Mouse (Mus musculus): ENCODE measurements around the gene Slc7a6. TPM values are rescaled to one million over a fixed set of nuclear protein-coding genes. Genes with fewer than 3 reads are reported as not detected.

Gene Slc7a6
- polyA plus RNA-seq, 1 experiment from 2014 or later, result 63.8 TPM

DNA sequence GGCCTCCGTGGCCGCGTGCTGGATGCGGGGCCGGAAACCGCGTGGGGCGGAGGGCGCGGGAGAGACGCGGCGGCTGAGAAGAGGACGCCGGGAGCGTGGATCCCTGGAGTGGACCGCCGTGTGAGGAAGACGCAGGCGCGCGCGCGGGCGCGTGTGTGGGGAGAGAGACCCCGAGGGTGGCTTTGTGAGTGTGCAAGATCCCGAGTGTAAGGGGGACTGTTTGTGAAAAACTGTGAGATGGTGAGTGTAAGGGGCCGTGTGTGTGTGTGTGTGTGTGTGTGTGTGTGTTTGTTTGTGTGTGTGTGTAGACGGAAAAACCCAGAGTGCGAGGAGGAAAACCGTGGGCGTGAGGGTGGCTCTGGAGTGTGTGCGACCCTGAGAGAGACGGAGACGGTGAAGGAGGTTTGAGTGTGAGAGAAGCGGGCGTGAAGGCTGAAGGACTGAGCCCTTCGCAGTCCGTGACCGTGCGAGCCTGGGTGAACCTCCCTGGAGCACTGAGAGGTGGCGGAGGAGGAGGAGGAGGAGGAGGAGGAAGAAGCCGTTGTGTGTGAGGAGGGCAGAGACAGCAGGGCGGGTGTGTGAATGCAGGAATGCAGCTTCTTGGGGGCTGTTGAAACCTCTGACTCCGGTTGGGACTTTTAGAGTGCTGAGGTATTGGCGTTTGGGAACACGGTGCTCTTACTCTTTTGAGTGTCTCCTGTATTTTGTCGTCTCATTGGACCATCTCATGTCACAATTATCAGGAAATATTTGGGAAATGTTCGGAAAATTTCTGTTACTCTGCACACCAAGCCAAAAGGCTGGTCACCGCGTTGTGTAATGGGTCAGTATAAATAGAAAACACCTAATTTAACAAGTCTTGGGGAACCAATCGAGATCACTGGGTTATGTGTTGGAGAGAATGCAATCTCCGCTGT, 618 bp downstream of the Slc7a6 start:
- Histone ChIP-seq H3K27ac (replicated peaks) (peak overlapping the region; percentile 87), H3K4me1 (peaks cover 10% of the 10 kb centered on the region), H3K36me3 (peaks cover 3% of the 10 kb centered on the region; the same call in 1 of the 2 replicates), H3K27me3 (no peaks in the 10 kb centered on the region), H3K4me2 (replicated peaks) (peak overlapping the region; percentile 85), H3K9me3 (no peaks in the 10 kb centered on the region), H3K9ac (replicated peaks) (peak overlapping the region; percentile 87), H3K4me3 (peak overlapping the region; percentile 91)
- WGBS, result 3% methylated on average over 51 of the region's 54 CpGs
- ATAC-seq (ENCODE audit: low FRiP score, low read depth), result peak; percentile 64

DNA sequence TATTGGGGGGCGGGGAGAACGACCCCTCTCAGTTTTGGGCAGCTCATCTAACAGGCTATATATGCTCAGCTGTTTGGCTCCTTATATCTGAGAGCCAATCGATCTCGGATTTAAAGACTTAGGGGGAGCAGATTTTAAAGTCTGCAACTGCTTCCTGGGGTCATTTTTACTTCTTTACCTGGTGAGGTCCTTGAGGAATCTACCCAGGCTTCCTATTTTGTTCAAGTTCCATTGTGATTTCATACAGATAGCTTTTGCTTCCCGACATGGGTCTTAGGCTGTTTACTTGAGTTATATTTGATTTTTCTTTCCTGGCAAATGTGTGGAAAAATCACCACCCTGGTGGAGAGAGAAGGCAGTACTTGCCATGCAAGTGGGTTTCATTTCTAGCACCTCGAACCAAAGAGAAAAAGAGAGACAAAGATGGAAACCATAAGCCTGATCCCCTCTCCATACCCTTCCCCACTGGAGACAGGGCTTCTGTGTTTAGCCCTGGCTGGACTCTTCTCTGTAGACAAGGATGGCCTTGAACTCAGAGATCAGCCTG, 1.4 kb downstream of the Slc7a6 start:
- Histone ChIP-seq H3K27me3 (no peaks in the 10 kb centered on the region), H3K4me2 (replicated peaks) (peak overlapping the region; percentile 85), H3K4me1 (peaks cover 10% of the 10 kb centered on the region), H3K9ac (replicated peaks) (peak overlapping the region; percentile 87), H3K27ac (replicated peaks) (no peak overlapping the region), H3K36me3 (no peaks in the 10 kb centered on the region), H3K9me3 (no peaks in the 10 kb centered on the region), H3K4me3 (peak overlapping the region; percentile 91)
- 46% methylated on average over 6 of the region's 6 CpGs for WGBS
- ATAC-seq (ENCODE audit: low FRiP score, low read depth), result no peak

GRCm38 (mm10) chr8:106173566-106173965, 4.9 kb downstream of the Slc7a6 start:
- no peak overlapping the region for H3K9ac ChIP-seq (replicated peaks)
- no peak overlapping the region for H3K4me3 ChIP-seq
- peaks cover 19% of the 10 kb centered on the region for H3K4me1 ChIP-seq
- ATAC-seq (ENCODE audit: low FRiP score, low read depth), result no peak
- WGBS, result 95% methylated on average over 3 of the region's 3 CpGs
- H3K36me3 ChIP-seq, result no peaks in the 10 kb centered on the region
- no peak overlapping the region for H3K4me2 ChIP-seq (replicated peaks)
- H3K27ac ChIP-seq (replicated peaks), result no peak overlapping the region
- no peaks in the 10 kb centered on the region for H3K9me3 ChIP-seq
- no peaks in the 10 kb centered on the region for H3K27me3 ChIP-seq

DNA sequence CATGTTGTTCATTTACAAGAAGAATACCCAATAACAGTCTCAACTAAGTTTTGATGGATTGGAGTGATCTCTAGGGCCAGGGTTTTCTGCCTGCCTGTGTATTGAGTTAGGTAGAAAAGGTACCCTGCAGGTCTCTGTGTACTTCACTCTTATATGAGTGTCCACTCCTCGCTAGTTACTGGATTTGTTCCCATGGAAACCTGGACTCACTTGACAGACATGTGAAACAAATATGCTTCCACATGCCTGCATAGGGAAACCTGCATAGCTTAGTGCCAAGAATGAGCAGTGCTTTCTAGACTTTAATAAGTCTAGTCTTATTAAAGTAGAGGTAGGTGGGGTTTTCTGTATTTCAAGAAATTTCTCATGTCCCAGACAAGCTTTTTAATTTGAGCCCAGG, 8.2 kb downstream of the Slc7a6 start:
- Histone ChIP-seq H3K4me3 (no peak overlapping the region), H3K4me1 (peaks cover 13% of the 10 kb centered on the region), H3K9me3 (no peaks in the 10 kb centered on the region), H3K36me3 (peaks cover 9% of the 10 kb centered on the region; the same call in 1 of the 2 replicates), H3K4me2 (replicated peaks) (no peak overlapping the region), H3K27me3 (no peaks in the 10 kb centered on the region), H3K27ac (replicated peaks) (no peak overlapping the region), H3K9ac (replicated peaks) (no peak overlapping the region)
- ATAC-seq (ENCODE audit: low FRiP score, low read depth), result no peak
- 15% methylated on average over 1 of the region's 1 CpGs for WGBS

- Histone ChIP-seq H3K36me3 (peaks cover 9% of the 10 kb centered on the region; the same call in 1 of the 2 replicates), H3K27me3 (no peaks in the 10 kb centered on the region), H3K4me3 (no peak overlapping the region), H3K4me2 (replicated peaks) (no peak overlapping the region), H3K27ac (replicated peaks) (no peak overlapping the region), H3K4me1 (peaks cover 13% of the 10 kb centered on the region), H3K9ac (replicated peaks) (no peak overlapping the region), H3K9me3 (no peaks in the 10 kb centered on the region)
- WGBS, result 89% methylated on average over 1 of the region's 1 CpGs
- ATAC-seq (ENCODE audit: low FRiP score, low read depth), result no peak
Measured at GRCm38 (mm10) chr8:106177594-106177993, 8.9 kb downstream of the Slc7a6 start.

DNA sequence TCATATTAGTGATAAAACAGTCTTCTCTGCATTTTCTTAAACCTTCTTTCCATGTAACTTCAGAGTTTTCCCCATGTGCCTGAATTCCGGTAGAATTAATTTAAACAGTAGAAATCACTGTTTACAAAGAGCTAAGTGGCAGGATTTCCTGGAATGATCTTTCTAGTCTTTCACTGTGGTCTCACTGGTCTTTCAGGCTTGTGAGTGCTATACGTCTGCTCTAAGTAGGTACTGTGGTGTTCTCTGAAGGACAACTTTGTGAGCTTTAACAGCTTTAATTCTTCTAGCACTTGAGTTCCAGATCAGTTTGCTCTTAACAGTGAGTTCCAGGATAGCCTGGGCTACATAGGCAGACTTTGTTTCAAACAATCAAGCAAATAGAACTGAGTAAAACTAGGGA, 9.8 kb downstream of the Slc7a6 start:
- Histone ChIP-seq H3K4me1 (peaks cover 13% of the 10 kb centered on the region), H3K27me3 (no peaks in the 10 kb centered on the region), H3K4me3 (no peak overlapping the region), H3K9ac (replicated peaks) (no peak overlapping the region), H3K27ac (replicated peaks) (no peak overlapping the region), H3K9me3 (no peaks in the 10 kb centered on the region), H3K36me3 (peaks cover 10% of the 10 kb centered on the region; the same call in 1 of the 2 replicates), H3K4me2 (replicated peaks) (no peak overlapping the region)
- no peak for ATAC-seq (ENCODE audit: low FRiP score, low read depth)
- 90% methylated on average over 2 of the region's 2 CpGs for WGBS

GRCm38 (mm10) chr8:106185628-106186270, 17.1 kb downstream of the Slc7a6 start:
- WGBS, result 91% methylated on average over 8 of the region's 8 CpGs
- Histone ChIP-seq H3K4me2 (replicated peaks) (no peak overlapping the region), H3K27me3 (no peaks in the 10 kb centered on the region), H3K9ac (replicated peaks) (no peak overlapping the region), H3K27ac (replicated peaks) (no peak overlapping the region), H3K36me3 (peaks cover 41% of the 10 kb centered on the region), H3K4me1 (no peaks in the 10 kb centered on the region), H3K9me3 (no peaks in the 10 kb centered on the region), H3K4me3 (no peak overlapping the region)
- no peak for ATAC-seq (ENCODE audit: low FRiP score, low read depth)

DNA sequence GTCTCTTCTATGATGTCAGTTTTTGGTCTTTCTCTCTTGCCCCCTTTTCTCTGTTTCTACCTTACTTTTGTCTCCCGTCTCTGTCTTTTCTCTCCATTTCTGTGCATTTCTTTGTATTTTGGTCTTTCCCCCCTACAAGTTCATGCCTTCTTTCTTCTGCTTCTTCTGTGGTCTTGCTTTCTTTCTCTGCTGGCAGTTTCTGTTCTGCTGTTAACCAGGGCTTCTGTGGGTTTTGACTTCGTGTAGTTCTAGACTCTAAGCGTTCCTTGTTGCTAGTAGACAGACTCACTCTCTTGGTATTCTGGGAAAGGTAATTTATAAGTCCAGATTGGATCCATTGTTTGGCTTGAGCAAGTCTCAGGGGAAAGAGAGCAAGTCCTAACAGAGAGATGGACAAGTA, 17.7 kb downstream of the Slc7a6 start:
- Histone ChIP-seq H3K9ac (replicated peaks) (no peak overlapping the region), H3K4me1 (no peaks in the 10 kb centered on the region), H3K9me3 (no peaks in the 10 kb centered on the region), H3K4me3 (no peak overlapping the region), H3K27ac (replicated peaks) (no peak overlapping the region), H3K4me2 (replicated peaks) (no peak overlapping the region), H3K27me3 (no peaks in the 10 kb centered on the region), H3K36me3 (peaks cover 48% of the 10 kb centered on the region)
- ATAC-seq (ENCODE audit: low FRiP score, low read depth), result no peak
- WGBS, result 96% methylated on average over 3 of the region's 3 CpGs

DNA sequence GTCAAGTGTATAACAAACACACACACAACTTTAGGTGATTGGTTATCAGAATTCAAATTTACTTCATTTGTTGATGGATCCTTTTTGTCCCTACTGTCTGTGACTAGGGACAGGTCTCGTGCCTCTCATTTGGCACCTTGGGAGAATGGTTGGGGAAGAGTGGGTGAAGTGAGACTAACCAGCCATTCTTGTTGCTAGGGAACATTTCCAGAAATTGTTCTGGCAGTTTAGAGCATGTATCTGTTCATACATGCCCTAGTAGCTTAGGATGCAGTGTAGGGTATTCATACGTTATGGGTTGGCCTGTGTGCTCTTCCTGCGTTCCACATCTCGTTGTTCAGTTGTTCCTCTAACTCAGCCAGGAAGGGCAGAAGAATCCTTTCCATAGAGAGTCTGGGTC, 20.5 kb downstream of the Slc7a6 start:
- no peak for ATAC-seq (ENCODE audit: low FRiP score, low read depth)
- H3K36me3 ChIP-seq, result peaks cover 69% of the 10 kb centered on the region

GRCm38 (mm10) chr8:106191639-106192038, 23.0 kb downstream of the Slc7a6 start:
- ATAC-seq (ENCODE audit: low FRiP score, low read depth), result no peak
- no peak overlapping the region for H3K27ac ChIP-seq (replicated peaks)
- no peak overlapping the region for H3K4me2 ChIP-seq (replicated peaks)
- H3K36me3 ChIP-seq, result peaks cover 84% of the 10 kb centered on the region
- WGBS, result 87% methylated on average over 5 of the region's 5 CpGs
- no peaks in the 10 kb centered on the region for H3K27me3 ChIP-seq
- no peaks in the 10 kb centered on the region for H3K4me1 ChIP-seq
- H3K9ac ChIP-seq (replicated peaks), result no peak overlapping the region
- no peak overlapping the region for H3K4me3 ChIP-seq
- H3K9me3 ChIP-seq, result no peaks in the 10 kb centered on the region

More for the DNA sequence above, 20.5 kb downstream of the Slc7a6 start:
- Histone ChIP-seq H3K4me1 (no peaks in the 10 kb centered on the region), H3K27ac (replicated peaks) (no peak overlapping the region), H3K4me2 (replicated peaks) (no peak overlapping the region), H3K27me3 (no peaks in the 10 kb centered on the region), H3K9me3 (no peaks in the 10 kb centered on the region), H3K4me3 (no peak overlapping the region), H3K9ac (replicated peaks) (no peak overlapping the region)
- 96% methylated on average over 4 of the region's 4 CpGs for WGBS

DNA sequence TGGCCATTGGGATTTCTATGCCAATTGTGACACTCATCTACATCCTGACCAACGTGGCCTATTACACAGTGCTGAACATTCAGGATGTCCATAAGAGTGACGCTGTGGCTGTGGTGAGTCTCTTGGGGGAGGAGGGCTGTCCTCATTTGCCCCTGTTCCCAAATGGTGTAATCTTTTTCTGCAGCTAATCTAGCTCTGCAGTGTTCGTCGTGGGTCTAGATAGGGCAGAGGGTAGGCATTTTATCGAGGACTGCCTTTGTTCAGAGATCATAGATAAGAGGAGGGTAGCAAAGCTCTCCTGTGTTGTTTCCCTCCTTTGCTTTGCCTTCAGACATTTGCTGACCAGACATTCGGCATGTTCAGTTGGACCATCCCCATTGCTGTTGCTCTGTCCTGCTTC, 24.5 kb downstream of the Slc7a6 start:
- H3K4me3 ChIP-seq, result no peak overlapping the region
- no peak overlapping the region for H3K4me2 ChIP-seq (replicated peaks)
- WGBS, result 94% methylated on average over 6 of the region's 6 CpGs
- H3K9me3 ChIP-seq, result no peaks in the 10 kb centered on the region
- H3K36me3 ChIP-seq, result peaks cover 80% of the 10 kb centered on the region
- H3K9ac ChIP-seq (replicated peaks), result no peak overlapping the region
- no peaks in the 10 kb centered on the region for H3K4me1 ChIP-seq
- no peak overlapping the region for H3K27ac ChIP-seq (replicated peaks)
- ATAC-seq (ENCODE audit: low FRiP score, low read depth), result no peak
- H3K27me3 ChIP-seq, result no peaks in the 10 kb centered on the region

- H3K27me3 ChIP-seq, result no peaks in the 10 kb centered on the region
- no peak for ATAC-seq (ENCODE audit: low FRiP score, low read depth)
- 87% methylated on average over 5 of the region's 5 CpGs for WGBS
- no peaks in the 10 kb centered on the region for H3K9me3 ChIP-seq
- no peak overlapping the region for H3K4me3 ChIP-seq
- peaks cover 3% of the 10 kb centered on the region; the same call in 1 of the 2 replicates for H3K4me1 ChIP-seq
- H3K27ac ChIP-seq (replicated peaks), result no peak overlapping the region
- no peak overlapping the region for H3K9ac ChIP-seq (replicated peaks)
- peaks cover 83% of the 10 kb centered on the region for H3K36me3 ChIP-seq
- no peak overlapping the region for H3K4me2 ChIP-seq (replicated peaks)
Measured at GRCm38 (mm10) chr8:106194062-106194461, 25.4 kb downstream of the Slc7a6 start.
